Mouse (Mus musculus) cerebellum, adult 2 months (tissue): ENCODE measurements around the gene Ptov1. TPM values are rescaled to one million over a fixed set of nuclear protein-coding genes. Genes with fewer than 3 reads are reported as not detected.
A peak's percentile ranks its signal among the peaks of the same experiment; 100 is the strongest.

Experiments used
- DNase-seq, 2 experiments: peaks; one replicate each; pipeline ENCODE4 v3.0.0; 2021
- H3K27ac ChIP-seq: fragments of 200-500 bp; 2 replicates; pipeline ENCODE4 v1.5.1; 2012; ENCODE audit warnings: low read length, control low read depth, inconsistent platforms; ENCODE audit not compliant: insufficient read depth
- H3K27me3 ChIP-seq: fragments of 200-500 bp; 2 replicates; pipeline ENCODE4 v1.6.1; 2012; ENCODE audit warnings: inconsistent platforms, mild to moderate bottlenecking, low read length, moderate library complexity; ENCODE audit not compliant: control insufficient read depth, insufficient read depth
- H3K4me1 ChIP-seq: fragments of 200-500 bp; 2 replicates; pipeline ENCODE4 v1.6.1; 2011; ENCODE audit warnings: low read length; ENCODE audit not compliant: control insufficient read depth, insufficient read depth
- H3K4me3 ChIP-seq: fragments of 200-500 bp; replicated peaks from 2 replicates; pipeline ENCODE3; 2011; ENCODE audit warnings: mild to moderate bottlenecking, low read depth, low read length, control low read depth; ENCODE audit not compliant: insufficient read depth
- CTCF ChIP-seq: fragments of 200-500 bp; IDR thresholded peaks from 2 replicates; pipeline ENCODE4 v1.5.1; 2011; ENCODE audit warnings: low read depth, mild to moderate bottlenecking, control low read depth, low read length, moderate library complexity, borderline replicate concordance; ENCODE audit not compliant: insufficient read depth
- POLR2A ChIP-seq: fragments of 200-500 bp; IDR thresholded peaks from 2 replicates; pipeline ENCODE4 v1.6.1; 2011; ENCODE audit warnings: low read length, control low read depth, borderline replicate concordance; ENCODE audit not compliant: insufficient read depth
- WGBS: fragments of 180-500 bp; shearing (Covaris S2); methylation state at CpG from one replicate; pipeline ENCODE4 v1.1.7; 2018; 5-methylcytosine and 5-hydroxymethylcytosine counted together
- polyA plus RNA-seq: library from polyadenylated mRNA; depleted of rRNA; stranded (reverse); fragments of >200 nt; gene quantifications from 2 replicates; pipeline ENCODE4 v1.2.3, GENCODE M21; 2012

The Ptov1 gene
- polyA plus RNA-seq, 1 experiment: 355 TPM

- Histone ChIP-seq H3K27ac (no peak overlapping the region), H3K4me3 (no peak overlapping the region), H3K4me1 (peaks cover 7% of the 10 kb centered on the region; the same call in 1 of the 2 replicates), H3K27me3 (no peaks in the 10 kb centered on the region)
- 54% methylated on average over 15 of the region's 15 CpGs for WGBS
- TF ChIP-seq CTCF (no peak), POLR2A (no peak)
- DNase-seq: peak; percentile 62 to 70
Observed at GRCm38 (mm10) chr7:44908706-44909476, 39.3 kb upstream of the Ptov1 start.

GRCm38 (mm10) chr7:44905430-44905829 lies 35.8 kb upstream of the Ptov1 start:
- no peak for DNase-seq
- no peak for TF ChIP-seq POLR2A
- TF ChIP-seq CTCF: no peak
- 35% methylated on average over 20 of the region's 20 CpGs for WGBS
- H3K4me3 ChIP-seq: no peak overlapping the region
- no peaks in the 10 kb centered on the region for H3K27me3 ChIP-seq
- peaks cover 7% of the 10 kb centered on the region; the same call in 1 of the 2 replicates for H3K4me1 ChIP-seq
- no peak overlapping the region for H3K27ac ChIP-seq

- Histone ChIP-seq H3K27me3 (no peaks in the 10 kb centered on the region), H3K4me1 (peaks cover 10% of the 10 kb centered on the region), H3K4me3 (no peak overlapping the region), H3K27ac (no peak overlapping the region; the same call in 1 of the 2 replicates)
- 29% methylated on average over 21 of the region's 21 CpGs for WGBS
- TF ChIP-seq CTCF (no peak), POLR2A (no peak)
- no peak for DNase-seq
Observed at GRCm38 (mm10) chr7:44901230-44901722, 31.7 kb upstream of the Ptov1 start.

- no peak for DNase-seq
- Histone ChIP-seq H3K4me3 (no peak overlapping the region), H3K27ac (no peak overlapping the region; the same call in 1 of the 2 replicates), H3K4me1 (peaks cover 10% of the 10 kb centered on the region), H3K27me3 (no peaks in the 10 kb centered on the region)
- TF ChIP-seq CTCF: no peak
- TF ChIP-seq POLR2A: no peak
- WGBS: 80% methylated on average over 11 of the region's 11 CpGs
Observed at GRCm38 (mm10) chr7:44900632-44901031, 31.0 kb upstream of the Ptov1 start.

- 28% methylated on average over 19 of the region's 19 CpGs for WGBS
- H3K4me3 ChIP-seq: no peak overlapping the region
- H3K4me1 ChIP-seq: peaks cover 13% of the 10 kb centered on the region
- DNase-seq: peak; percentile 41 to 45
- no peaks in the 10 kb centered on the region for H3K27me3 ChIP-seq
- no peak overlapping the region for H3K27ac ChIP-seq
- TF ChIP-seq CTCF: peak; percentile 39; the same call in 1 of the 2 replicates
- TF ChIP-seq POLR2A: no peak
Observed at GRCm38 (mm10) chr7:44898607-44899006, 29.0 kb upstream of the Ptov1 start.

- WGBS: 12% methylated on average over 10 of the region's 10 CpGs
- H3K27me3 ChIP-seq: no peaks in the 10 kb centered on the region
- H3K4me3 ChIP-seq: peak overlapping the region; percentile 66
- TF ChIP-seq POLR2A (no peak), CTCF (no peak)
- H3K27ac ChIP-seq: peak overlapping the region; percentile 14; the same call in 1 of the 2 replicates
- H3K4me1 ChIP-seq: peaks cover 13% of the 10 kb centered on the region
- DNase-seq: peak in 1 of 2 experiments; percentile 33
Observed at GRCm38 (mm10) chr7:44896499-44896898, 26.9 kb upstream of the Ptov1 start.

GRCm38 (mm10) chr7:44895593-44896434 lies 26.2 kb upstream of the Ptov1 start, which contains the start of gene Fuz:
Gene Fuz (plus strand): TSS chr7:44896079.
- under 1% methylated on average over 34 of the region's 34 CpGs for WGBS
- H3K27me3 ChIP-seq: no peaks in the 10 kb centered on the region
- DNase-seq: peak; percentile 91 to 94
- peak within 1 kb of the TSS; percentile 66 for H3K4me3 ChIP-seq
- peaks cover 18% of the 10 kb centered on the region for H3K4me1 ChIP-seq
- peak within 1 kb of the TSS; percentile 14; the same call in 1 of the 2 replicates for H3K27ac ChIP-seq
- TF ChIP-seq CTCF (peak; percentile 63; the same call in 1 of the 2 replicates), POLR2A (peak; percentile 50; the same call in 1 of the 2 replicates)
